Mouse (Mus musculus) cortical plate, adult 2 months (tissue): ENCODE data around the gene Myo7a.

Experiments used
- CTCF ChIP-seq: fragments of 200-500 bp; IDR thresholded peaks from 2 replicates; pipeline ENCODE4 v1.5.1; 2011; ENCODE audit warnings: mild to moderate bottlenecking, control low read depth, low read length; ENCODE audit not compliant: insufficient read depth; ENCODE audit errors: extremely low read depth
- POLR2A ChIP-seq: fragments of 200-500 bp; IDR thresholded peaks from 2 replicates; pipeline ENCODE4 v1.6.1; 2011; ENCODE audit warnings: mild to moderate bottlenecking, low read length, control low read depth; ENCODE audit not compliant: insufficient read depth; ENCODE audit errors: extremely low read depth

DNA sequence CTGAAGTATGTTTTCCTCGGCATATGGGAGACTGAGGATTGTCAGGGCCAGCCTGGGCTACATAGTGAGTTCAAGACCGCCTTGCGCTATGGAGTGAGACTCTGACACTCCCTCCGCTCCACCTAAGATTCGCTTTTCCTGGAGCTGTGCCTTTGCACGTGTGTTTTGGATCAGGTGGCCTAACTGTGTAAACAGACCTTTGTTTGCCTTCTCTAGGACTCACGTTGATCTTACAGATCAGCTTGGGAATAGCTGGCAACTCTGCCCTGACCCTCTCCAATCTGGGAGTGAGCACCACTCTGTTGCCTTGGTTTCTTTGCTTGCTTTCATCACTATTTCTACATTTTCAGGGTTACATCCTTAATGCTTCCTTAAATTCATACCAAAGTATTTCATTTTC, 116.7 kb downstream of the Myo7a start:
- TF ChIP-seq CTCF (no peak), POLR2A (no peak)
